8 mouse cellular contexts compared by ENCODE assay signal in the genomic region with DNA sequence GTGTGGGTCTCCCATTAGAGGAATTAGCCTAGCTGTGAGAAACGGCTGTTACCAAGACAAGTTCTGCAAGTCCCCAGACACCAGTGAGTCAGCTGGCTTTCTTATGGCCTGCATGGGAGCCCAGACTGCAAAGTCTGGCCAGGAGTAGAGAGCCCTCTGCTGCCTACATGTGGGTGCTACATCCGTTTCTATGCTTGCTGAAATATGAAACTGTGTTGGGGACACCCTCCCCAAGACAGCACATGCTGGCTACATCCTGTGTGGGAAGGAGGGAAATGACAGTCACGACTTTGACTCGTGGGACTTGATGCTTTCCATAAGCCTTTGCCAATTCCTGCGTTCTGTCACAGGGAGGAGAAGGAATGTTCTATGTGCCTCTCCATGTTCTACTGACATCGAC. TPM values are rescaled to one million over a fixed set of nuclear protein-coding genes. Genes with fewer than 3 reads are reported as not detected.
DNase-seq lines count a peak whose midpoint lies in the region; ATAC-seq and TF ChIP-seq lines count a peak whose summit lies in the region.

No protein-coding gene starts in this region.

- no peaks in the 10 kb centered on the region for H3K9me3 ChIP-seq in hindbrain, embryonic 10.5 days
- no peaks in the 10 kb centered on the region for H3K9me3 ChIP-seq in hindbrain, embryonic 12.5 days (replicated peaks)
- no peaks in the 10 kb centered on the region for H3K9me3 ChIP-seq in midbrain, embryonic 15.5 days

- no peak overlapping the region for H3K4me3 ChIP-seq in hindbrain, embryonic 10.5 days
- no peak overlapping the region for H3K4me3 ChIP-seq in hindbrain, embryonic 12.5 days
- H3K4me3 ChIP-seq in cortical plate, adult 2 months (ENCODE audit: insufficient read depth, low read length): no peak overlapping the region
- H3K4me3 ChIP-seq in midbrain, embryonic 15.5 days: no peak overlapping the region

- no peaks in the 10 kb centered on the region for H3K36me3 ChIP-seq in hindbrain, embryonic 10.5 days
- no peaks in the 10 kb centered on the region for H3K36me3 ChIP-seq in hindbrain, embryonic 12.5 days
- H3K36me3 ChIP-seq in midbrain, embryonic 15.5 days (replicated peaks): no peaks in the 10 kb centered on the region

- in situ Hi-C loops in Patski (cut with MboI; ENCODE audit: low pct_unique_long_range_greater_than_20kb): no loop called here

- no peak overlapping the region for H3K27ac ChIP-seq in hindbrain, embryonic 10.5 days
- H3K27ac ChIP-seq in hindbrain, embryonic 12.5 days: no peak overlapping the region
- H3K27ac ChIP-seq in cortical plate, adult 2 months (ENCODE audit: insufficient read depth, low read length): no peak overlapping the region; the same call in 1 of the 2 replicates
- no peak overlapping the region for H3K27ac ChIP-seq in midbrain, embryonic 15.5 days

- no peak overlapping the region for H3K4me2 ChIP-seq in hindbrain, embryonic 12.5 days (replicated peaks)
- H3K4me2 ChIP-seq in midbrain, embryonic 15.5 days: no peak overlapping the region

- peak; percentile 88 for TF ChIP-seq CTCF in Patski (IDR thresholded peaks at IDR 0.05)
- peak; percentile 80 for TF ChIP-seq CTCF in cortical plate, adult 2 months (IDR thresholded peaks at IDR 0.05; ENCODE audit: extremely low read depth, insufficient read depth, low read length)

- CTCF ChIA-PET in Patski (lab: Charles Lee): interaction anchor here (0.7 to 1.5 kb wide), 7 partner anchors 9 to 44 kb away, joined by 3 to 5 read pairs (median 3); no protein-coding TSS in a partner anchor

- TF ChIP-seq POLR2A in cortical plate, adult 2 months (IDR thresholded peaks at IDR 0.05; ENCODE audit: extremely low read depth, insufficient read depth, low read length): no peak

- DNase-seq in hindbrain, embryonic 10.5 days (ENCODE audit: low spot score): peak; percentile 40
- no peak for DNase-seq in Patski (ENCODE audit: low read depth, low spot score)
- DNase-seq in heart, adult 9 months (ENCODE audit: low spot score in 2 of 2): peak; percentile 38 to 41
- DNase-seq in layer of hippocampus, postnatal 10 days (ENCODE audit: low spot score in 2 of 2): peak; percentile 60 to 72
- peak; percentile 24 for DNase-seq in urinary bladder, postnatal 25 days (ENCODE audit: low spot score)

- H3K4me1 ChIP-seq in hindbrain, embryonic 10.5 days (replicated peaks): peaks cover 21% of the 10 kb centered on the region
- peaks cover 13% of the 10 kb centered on the region; the same call in 1 of the 2 replicates for H3K4me1 ChIP-seq in hindbrain, embryonic 12.5 days
- peaks cover 25% of the 10 kb centered on the region for H3K4me1 ChIP-seq in cortical plate, adult 2 months (ENCODE audit: control insufficient read depth, insufficient read depth, low read length)
- H3K4me1 ChIP-seq in midbrain, embryonic 15.5 days: peaks cover 14% of the 10 kb centered on the region

- WGBS in hindbrain, embryonic 10.5 days: 44% methylated on average over 6 of the region's 6 CpGs
- WGBS in hindbrain, embryonic 12.5 days: 37% methylated on average over 6 of the region's 6 CpGs
- 41% methylated on average over 6 of the region's 6 CpGs for WGBS in midbrain, embryonic 15.5 days

- no peak for ATAC-seq in hindbrain, embryonic 12.5 days (ENCODE audit: low FRiP score)
- ATAC-seq in Patski: peak; percentile 70
- 0 out of 2 replicates have a peak, but pooled peaks have one; percentile 51 for ATAC-seq in midbrain, embryonic 15.5 days (replicated peaks)

- 0 out of 2 replicates have a peak, but pooled peaks cover 6% of the 10 kb centered on the region for H3K27me3 ChIP-seq in hindbrain, embryonic 10.5 days (ENCODE audit: insufficient read depth, poor library complexity, severe bottlenecking)
- H3K27me3 ChIP-seq in hindbrain, embryonic 12.5 days: no peaks in the 10 kb centered on the region; the same call in 1 of the 2 replicates
- H3K27me3 ChIP-seq in Patski: peaks cover 8% of the 10 kb centered on the region
- H3K27me3 ChIP-seq in midbrain, embryonic 15.5 days (replicated peaks): no peaks in the 10 kb centered on the region

- POLR2A ChIA-PET in Patski (lab: Charles Lee): no interaction called here

- H3K9ac ChIP-seq in hindbrain, embryonic 12.5 days: no peak overlapping the region
- H3K9ac ChIP-seq in midbrain, embryonic 15.5 days: no peak overlapping the region

RNA-seq across cellular contexts. Expression of gene Bhlhe23, which starts 45.8 kb away (rescaled TPM):
- polyA plus RNA-seq in hindbrain, embryonic 10.5 days (2016; fragmentation: Nextera tagmentation; extraction: Ambion mirVana): 5.0 and 6.1 TPM in 2 replicates
- 2.3 and 3.3 TPM in 2 replicates for polyA plus RNA-seq in hindbrain, embryonic 12.5 days (2016; fragmentation: Nextera tagmentation; extraction: Ambion mirVana)
- not detected for polyA plus RNA-seq in Patski (2021)
- 0.08 TPM in 1 of 2 replicates, not detected in the other for polyA plus RNA-seq in cortical plate, adult 2 months (2012; rRNA removed)
- total RNA-seq in layer of hippocampus, postnatal 10 days (2021): under 1 TPM in 1 of 2 experiments, not detected in 1; 0.14 TPM
- polyA plus RNA-seq in midbrain, embryonic 15.5 days (2015; fragmentation: Nextera tagmentation; extraction: Ambion mirVana): 14.9 and 16.5 TPM in 2 replicates
